Mouse (Mus musculus): ENCODE measurements around the gene Ivl.

Gene Ivl

DNA sequence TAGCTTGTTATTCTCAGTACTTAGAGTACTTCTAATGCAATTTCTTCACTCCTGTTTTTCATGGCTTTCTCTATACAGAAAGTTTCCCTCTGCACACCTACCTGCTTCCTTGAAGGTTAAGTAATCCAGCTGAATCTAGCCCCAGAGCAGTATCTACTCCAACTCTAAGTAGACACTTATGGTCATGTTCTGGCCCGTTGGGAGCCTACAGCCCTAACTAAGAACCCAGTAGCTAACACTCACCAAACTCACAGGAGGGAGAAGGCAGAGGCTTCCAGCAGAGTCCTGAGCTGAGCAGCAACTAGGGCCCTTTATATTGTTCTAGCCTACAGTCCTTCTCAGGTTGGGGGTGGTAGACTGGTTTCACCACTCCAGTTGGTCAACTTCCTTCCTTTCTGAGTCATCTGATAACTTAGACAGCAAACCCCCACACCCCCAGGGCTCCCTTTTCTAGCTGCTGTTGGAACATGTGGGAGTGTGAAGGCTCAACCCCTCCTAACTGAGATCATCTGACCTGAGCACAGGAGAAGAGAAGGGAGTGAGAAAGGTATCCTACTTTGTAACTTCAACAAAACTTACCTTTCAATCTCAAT is at the start of gene Ivl:
Gene Ivl, minus strand, starts transcription at position 287 of the 593 bp plus-strand sequence.
- no peak for DNase-seq (ENCODE audit: low spot score in 2 of 2)

GRCm38 (mm10) chr3:92621560-92621959 is 48.0 kb upstream of the Ivl start, which contains the start of gene Lce6a:
TSS of gene Lce6a (minus strand) at chr3:92621660.
- no peak for DNase-seq (ENCODE audit: low spot score in 2 of 2)

DNA sequence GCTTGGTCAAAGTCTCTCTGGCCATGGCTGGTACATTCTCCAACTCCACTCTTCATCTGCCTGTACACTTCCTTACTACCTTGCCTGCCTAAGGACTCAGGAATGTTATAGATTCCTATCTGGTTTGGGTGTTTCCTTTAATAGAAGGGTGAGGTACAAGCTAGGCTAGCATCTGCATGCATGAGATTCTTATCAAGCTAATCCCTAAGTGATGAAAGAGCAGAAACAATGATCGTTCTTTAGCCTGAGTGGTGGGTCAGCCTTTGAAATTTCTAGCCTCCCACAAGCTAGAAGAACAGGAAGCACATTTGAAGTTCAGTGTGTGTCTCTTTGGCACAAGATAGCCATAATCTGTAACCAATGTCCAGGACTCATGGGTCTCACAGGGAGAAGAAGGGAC is 36.3 kb upstream of the Ivl start:
- no peak for DNase-seq (ENCODE audit: low spot score in 2 of 2)

GRCm38 (mm10) chr3:92607392-92607791 is 33.9 kb upstream of the Ivl start, which contains the start of gene 2210017I01Rik:
TSS of gene 2210017I01Rik (minus strand) at chr3:92607492.
- DNase-seq (ENCODE audit: low spot score in 2 of 2) = no peak

DNA sequence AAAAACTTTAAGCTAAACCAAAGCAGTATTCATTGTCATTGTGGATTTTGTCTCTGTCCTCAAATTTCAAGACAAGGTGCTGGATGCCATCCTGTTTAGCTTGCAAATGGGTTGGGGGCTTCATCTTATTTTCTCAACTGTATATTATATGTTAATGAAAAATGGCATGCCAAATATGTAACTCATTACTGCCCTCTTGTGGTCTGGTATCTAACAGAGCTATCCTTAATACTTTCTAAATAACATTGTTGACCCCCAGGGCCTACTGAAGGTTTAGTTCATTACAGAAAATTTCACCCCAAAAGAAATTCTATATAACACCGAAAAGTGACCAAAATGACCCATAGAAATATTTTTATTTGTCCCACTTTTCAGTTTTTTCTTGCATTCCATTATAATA is 28.6 kb upstream of the Ivl start:
- no peak for DNase-seq (ENCODE audit: low spot score in 2 of 2)

DNA sequence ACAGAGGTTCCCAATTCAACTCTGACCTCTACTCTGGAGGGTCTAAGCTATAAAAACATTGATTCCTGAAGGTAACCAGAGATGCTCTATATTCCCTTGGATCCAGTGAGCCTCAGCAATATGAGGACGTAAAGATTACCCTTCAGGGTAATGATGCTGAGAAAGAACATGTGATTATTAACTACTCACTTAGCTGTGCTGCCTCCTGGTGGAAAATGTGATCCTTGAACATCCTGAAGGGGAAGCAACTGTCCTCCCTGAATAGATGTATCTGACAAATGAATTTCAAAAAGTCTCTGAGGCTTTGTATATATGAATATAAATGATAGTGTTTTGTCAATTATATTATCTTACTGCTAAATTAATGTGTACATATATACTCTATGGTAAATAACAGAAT is 26.9 kb upstream of the Ivl start:
- no peak for DNase-seq (ENCODE audit: low spot score in 2 of 2)

- DNase-seq (ENCODE audit: low spot score in 2 of 2) = no peak
These were observed 26.4 kb upstream of the Ivl start for GRCm38 (mm10) chr3:92599973-92600372.

DNA sequence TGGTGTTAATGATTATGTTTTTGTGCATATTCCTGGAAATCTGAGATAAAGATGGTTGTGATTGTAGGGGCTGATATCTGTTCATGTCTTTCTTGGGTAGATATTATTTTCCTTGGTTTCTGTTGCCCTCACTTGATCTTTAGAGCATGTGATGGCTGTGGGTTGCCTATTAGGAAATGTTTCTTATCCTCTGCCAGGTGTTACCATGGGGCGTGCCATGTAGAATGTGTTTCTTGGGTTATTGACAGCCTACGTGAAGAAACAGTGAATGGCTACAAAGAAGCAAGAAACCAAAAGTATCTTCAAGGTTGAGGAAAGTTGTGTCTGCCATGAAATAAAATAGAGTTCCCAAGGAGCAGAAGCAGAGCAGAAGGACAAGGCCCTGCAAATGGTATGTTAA is 24.9 kb upstream of the Ivl start:
- no peak for DNase-seq (ENCODE audit: low spot score in 2 of 2)

GRCm38 (mm10) chr3:92588858-92589257 is 15.3 kb upstream of the Ivl start, which contains the start of gene Smcp:
TSS of gene Smcp (minus strand) at chr3:92588997.
- no peak for DNase-seq (ENCODE audit: low spot score in 2 of 2)

DNA sequence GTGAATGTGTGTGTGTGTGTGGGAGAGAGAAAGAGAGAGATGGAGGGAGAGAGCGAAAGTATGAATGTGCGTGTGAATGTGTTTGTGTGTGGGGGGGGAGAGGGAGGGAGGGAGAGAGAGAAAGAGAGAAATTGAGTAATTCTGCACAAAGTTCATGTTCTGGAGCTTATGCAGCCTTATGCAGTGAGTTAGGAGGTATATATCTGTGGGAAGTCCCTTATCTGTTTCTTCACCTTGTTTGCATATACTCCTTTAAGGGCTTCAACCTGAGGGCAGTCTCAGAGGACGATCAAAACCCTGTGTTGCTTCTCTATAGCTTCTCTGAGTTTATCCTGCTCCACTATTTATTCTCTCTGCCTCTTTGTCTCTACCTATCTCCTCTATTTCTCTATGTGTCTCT is 13.7 kb upstream of the Ivl start:
- no peak for DNase-seq (ENCODE audit: low spot score in 2 of 2)

GRCm38 (mm10) chr3:92585055-92585454 is 11.5 kb upstream of the Ivl start:
- no peak for DNase-seq (ENCODE audit: low spot score in 2 of 2)

DNA sequence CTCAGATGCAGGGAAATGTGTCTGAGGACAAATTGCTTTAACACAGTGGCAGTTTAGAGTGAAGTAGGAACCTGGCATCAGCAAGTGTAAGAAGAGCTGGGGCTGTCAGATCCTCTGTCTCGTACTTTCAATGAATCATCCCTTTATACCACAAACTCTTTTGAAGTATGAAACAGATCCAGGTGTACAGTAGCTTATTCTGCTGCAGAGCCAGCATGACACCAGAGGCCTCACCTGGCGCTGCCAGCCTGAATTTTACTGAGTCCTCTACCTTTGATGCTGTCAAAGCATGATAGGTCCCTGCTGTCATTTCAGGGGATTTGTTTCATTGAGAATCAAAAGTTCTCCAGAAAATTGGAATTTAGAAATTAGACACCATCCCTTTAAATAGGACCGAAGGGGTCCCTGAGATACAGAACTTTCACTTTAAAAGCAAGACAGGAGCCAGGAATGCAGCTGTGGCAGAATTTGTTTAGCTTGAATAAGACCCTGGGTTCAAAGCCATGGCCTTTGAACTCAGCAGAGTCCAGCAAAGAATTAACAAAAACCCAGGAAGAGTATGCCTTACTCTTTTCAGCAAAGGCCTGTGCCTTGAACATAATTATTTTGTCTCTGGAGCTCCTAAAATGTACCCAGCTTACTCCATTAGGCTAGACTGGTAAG is 9.8 kb upstream of the Ivl start:
- no peak for DNase-seq (ENCODE audit: low spot score in 2 of 2)

DNA sequence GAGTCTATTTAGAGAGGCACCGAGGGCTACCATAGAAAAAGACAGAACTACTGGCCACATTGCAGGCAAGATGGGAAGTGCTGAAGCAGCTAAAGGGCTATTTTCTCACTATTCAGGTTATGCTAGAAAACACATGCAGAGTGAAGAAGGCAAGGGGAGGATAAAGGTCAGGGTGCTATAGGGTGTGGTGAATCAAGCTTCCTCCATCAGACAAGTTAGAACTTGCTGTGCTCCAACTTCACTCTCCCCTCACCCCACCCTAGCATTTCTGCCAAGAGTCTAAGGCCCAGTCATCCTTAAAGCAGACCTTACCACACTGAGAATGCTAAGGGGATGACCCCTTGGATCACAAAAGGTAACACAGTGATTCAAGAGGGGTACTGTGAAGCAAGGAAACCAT is 6.0 kb upstream of the Ivl start:
- DNase-seq (ENCODE audit: low spot score in 2 of 2) = no peak

DNA sequence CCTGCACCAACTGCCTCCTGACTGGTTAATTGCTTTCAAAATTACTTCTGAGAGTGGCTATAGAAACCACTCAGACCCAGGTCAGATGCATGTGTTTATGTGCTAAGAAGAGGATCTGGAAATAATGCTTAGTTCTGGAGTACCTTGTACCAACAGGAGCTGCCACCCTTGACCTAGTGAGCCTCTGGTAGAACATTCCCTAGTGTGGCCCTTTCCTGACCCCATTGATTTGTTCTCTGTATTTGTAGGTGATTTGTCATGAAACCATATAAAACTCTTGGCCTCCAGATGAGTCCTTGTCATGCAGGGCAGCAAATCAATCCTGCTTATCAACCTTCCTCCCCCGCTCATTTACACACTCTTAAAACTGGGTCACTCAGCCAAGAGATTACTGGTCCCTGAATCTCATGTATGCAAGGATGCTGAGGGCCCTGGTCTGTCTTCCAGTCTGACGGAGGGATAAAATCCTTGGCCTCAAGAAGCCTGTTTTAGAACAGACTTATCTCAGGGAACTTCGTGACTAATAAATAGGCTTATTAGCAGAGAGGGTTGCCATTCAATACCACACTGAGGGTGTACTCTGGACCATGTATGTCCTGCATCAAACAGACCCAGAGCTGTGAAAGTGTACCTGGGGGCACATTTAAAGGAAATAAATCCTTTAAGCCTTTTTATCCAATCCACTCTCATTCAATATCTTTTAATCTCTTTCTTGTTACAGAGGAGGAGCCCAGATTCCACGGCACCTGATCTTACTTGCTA is 5.3 kb upstream of the Ivl start:
- DNase-seq (ENCODE audit: low spot score in 2 of 2) = no peak

DNA sequence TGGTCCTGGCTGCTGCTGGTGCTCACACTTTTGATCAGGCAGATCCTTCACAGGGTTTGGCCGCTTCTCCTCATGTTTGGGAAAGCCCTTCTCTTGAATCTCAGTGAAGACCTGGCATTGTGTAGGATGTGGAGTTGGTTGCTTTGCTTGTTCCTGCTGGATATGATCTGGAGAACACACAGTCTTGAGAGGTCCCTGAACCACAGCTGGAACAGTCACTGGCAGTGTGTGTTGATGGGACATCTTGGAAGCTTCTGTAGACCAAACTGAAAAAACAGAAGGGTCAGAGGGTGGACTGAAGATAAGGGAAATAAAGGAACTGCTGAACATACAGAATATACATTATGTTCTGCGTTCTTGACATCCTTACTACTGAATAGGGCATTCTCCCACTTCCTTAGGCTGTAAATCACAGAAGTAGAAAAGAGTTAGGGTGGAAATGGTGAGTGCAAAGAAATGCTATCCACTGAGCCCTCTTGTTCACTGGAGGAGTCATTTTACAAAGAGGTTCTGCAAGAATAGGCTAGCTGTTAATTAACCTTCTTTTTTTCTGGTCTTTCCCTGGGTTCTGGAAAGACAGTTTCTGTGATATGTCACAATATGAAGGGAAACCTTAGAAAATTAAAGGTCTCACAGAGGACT is 900 bp downstream of the Ivl start:
- no peak for DNase-seq (ENCODE audit: low spot score in 2 of 2)

GRCm38 (mm10) chr3:92568752-92569151 is 4.8 kb downstream of the Ivl start:
- no peak for DNase-seq (ENCODE audit: low spot score in 2 of 2)

GRCm38 (mm10) chr3:92565418-92565817 is 8.1 kb downstream of the Ivl start:
- DNase-seq (ENCODE audit: low spot score in 2 of 2) = no peak

DNA sequence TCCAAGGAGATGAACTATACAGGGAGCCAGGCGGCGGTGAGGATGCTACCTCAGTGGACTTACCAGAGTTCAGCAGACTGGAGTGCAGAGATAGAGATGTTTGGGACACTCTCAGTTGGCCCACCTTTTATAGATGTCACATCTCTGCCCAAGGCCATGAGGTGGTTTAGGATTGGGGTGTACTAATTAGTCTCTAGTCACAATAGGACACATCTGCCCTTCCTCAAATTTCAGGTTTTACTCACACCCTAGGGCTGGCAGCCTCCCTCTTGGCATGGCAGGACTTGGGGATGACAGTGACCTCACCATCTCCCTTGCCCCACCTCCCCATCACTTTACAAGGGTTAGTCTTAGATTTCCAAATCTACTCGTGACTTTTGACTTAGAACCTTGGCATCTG is 39.1 kb downstream of the Ivl start, which contains the start of gene 2310046K23Rik:
Gene 2310046K23Rik, minus strand, starts transcription at position 101 of the 400 bp plus-strand sequence.
- DNase-seq (ENCODE audit: low spot score in 2 of 2) = no peak

Measured in spleen, postnatal 36 days (tissue).